ENCODE assay signal across 35 mouse cellular contexts in genomic region chr3:29731509-29731908, GRCm38 (mm10).
"Had no signal": no experiment of that assay in that cellular context is flagged by ENCODE, and none has a peak within 500 bp of the region (broad histone marks: within the 10 kb centered on the region; RNA-seq: fewer than 3 reads in every experiment).

No protein-coding gene starts in this region.

- H3K36me3 ChIP-seq: heart, embryonic 10.5 days; heart, embryonic 12.5 days; heart, embryonic 13.5 days; heart, embryonic 15.5 days; hindbrain, embryonic 10.5 days; hindbrain, embryonic 12.5 days; hindbrain, embryonic 13.5 days; hindbrain, embryonic 15.5 days; intestine, embryonic 15.5 days; kidney, embryonic 15.5 days had no signal

- DNase-seq: heart, postnatal 10 days; heart, postnatal 14 days; heart, postnatal 36 days; heart, postnatal 4 days; kidney, adult 11 months; kidney, adult 18-20 months; kidney, adult 2 months; kidney, adult 8-10 months; kidney, adult 9 months; kidney, postnatal 10 days; kidney, postnatal 14 days; kidney, postnatal 25 days; kidney, postnatal 36 days; kidney, postnatal 4 days; layer of hippocampus, adult 9-11 months; layer of hippocampus, postnatal 36 days had no signal

- H3K4me3 ChIP-seq: heart, embryonic 10.5 days; heart, embryonic 12.5 days; heart, embryonic 13.5 days; heart, embryonic 15.5 days; hindbrain, embryonic 10.5 days; hindbrain, embryonic 12.5 days; hindbrain, embryonic 13.5 days; hindbrain, embryonic 15.5 days; intestine, embryonic 15.5 days; kidney, embryonic 15.5 days; layer of hippocampus, adult 2 months had no signal

- H3K27me3 ChIP-seq: hindbrain, embryonic 12.5 days; hindbrain, embryonic 15.5 days; intestine, embryonic 15.5 days had no signal

- H3K9ac ChIP-seq: heart, embryonic 12.5 days; heart, embryonic 13.5 days; heart, embryonic 15.5 days; hindbrain, embryonic 12.5 days; hindbrain, embryonic 13.5 days; hindbrain, embryonic 14.5 days; hindbrain, embryonic 15.5 days; intestine, embryonic 15.5 days; kidney, embryonic 15.5 days had no signal

- H3K4me1 ChIP-seq: heart, embryonic 10.5 days; heart, embryonic 12.5 days; heart, embryonic 13.5 days; heart, embryonic 15.5 days; hindbrain, embryonic 13.5 days; hindbrain, embryonic 15.5 days; intestine, embryonic 15.5 days; kidney, embryonic 15.5 days had no signal

- H3K4me2 ChIP-seq: heart, embryonic 11.5 days; heart, embryonic 12.5 days; heart, embryonic 13.5 days; heart, embryonic 15.5 days; hindbrain, embryonic 12.5 days; hindbrain, embryonic 13.5 days; hindbrain, embryonic 14.5 days; hindbrain, embryonic 15.5 days; intestine, embryonic 15.5 days; kidney, embryonic 15.5 days had no signal

- ATAC-seq: hindbrain, embryonic 16.5 days; hindbrain, postnatal 0 days; inflammation-experienced regulatory T-cells, adult 6 months; intestine, embryonic 15.5 days; intestine, embryonic 16.5 days; intestine, postnatal 0 days had no signal

- H3K9me3 ChIP-seq: heart, embryonic 10.5 days; heart, embryonic 12.5 days; heart, embryonic 13.5 days; heart, embryonic 15.5 days; hindbrain, embryonic 10.5 days; hindbrain, embryonic 12.5 days; hindbrain, embryonic 13.5 days; hindbrain, embryonic 15.5 days; intestine, embryonic 15.5 days; kidney, embryonic 15.5 days had no signal

- H3K27ac ChIP-seq: heart, embryonic 10.5 days; heart, embryonic 13.5 days; heart, embryonic 15.5 days; hindbrain, embryonic 10.5 days; hindbrain, embryonic 12.5 days; hindbrain, embryonic 13.5 days; hindbrain, embryonic 14.5 days; hindbrain, embryonic 15.5 days; hindbrain, postnatal 0 days; intestine, embryonic 15.5 days; kidney, embryonic 15.5 days; kidney, postnatal 0 days; layer of hippocampus, adult 2 months had no signal
